Mouse (Mus musculus) frontal cortex, postnatal 25 days (tissue): ENCODE data around the gene Zkscan4.
"Not testable (repeated sequence)": the region's sequence is repeated elsewhere in the genome, so short reads cannot be mapped to it uniquely, and the experiment has no call there.

Source experiments
- DNase-seq, 2 experiments: peaks; one replicate each; pipeline ENCODE4 v3.0.0; 2022; ENCODE audit warnings: low spot score in 2 of 2

Zkscan4 gene

DNA sequence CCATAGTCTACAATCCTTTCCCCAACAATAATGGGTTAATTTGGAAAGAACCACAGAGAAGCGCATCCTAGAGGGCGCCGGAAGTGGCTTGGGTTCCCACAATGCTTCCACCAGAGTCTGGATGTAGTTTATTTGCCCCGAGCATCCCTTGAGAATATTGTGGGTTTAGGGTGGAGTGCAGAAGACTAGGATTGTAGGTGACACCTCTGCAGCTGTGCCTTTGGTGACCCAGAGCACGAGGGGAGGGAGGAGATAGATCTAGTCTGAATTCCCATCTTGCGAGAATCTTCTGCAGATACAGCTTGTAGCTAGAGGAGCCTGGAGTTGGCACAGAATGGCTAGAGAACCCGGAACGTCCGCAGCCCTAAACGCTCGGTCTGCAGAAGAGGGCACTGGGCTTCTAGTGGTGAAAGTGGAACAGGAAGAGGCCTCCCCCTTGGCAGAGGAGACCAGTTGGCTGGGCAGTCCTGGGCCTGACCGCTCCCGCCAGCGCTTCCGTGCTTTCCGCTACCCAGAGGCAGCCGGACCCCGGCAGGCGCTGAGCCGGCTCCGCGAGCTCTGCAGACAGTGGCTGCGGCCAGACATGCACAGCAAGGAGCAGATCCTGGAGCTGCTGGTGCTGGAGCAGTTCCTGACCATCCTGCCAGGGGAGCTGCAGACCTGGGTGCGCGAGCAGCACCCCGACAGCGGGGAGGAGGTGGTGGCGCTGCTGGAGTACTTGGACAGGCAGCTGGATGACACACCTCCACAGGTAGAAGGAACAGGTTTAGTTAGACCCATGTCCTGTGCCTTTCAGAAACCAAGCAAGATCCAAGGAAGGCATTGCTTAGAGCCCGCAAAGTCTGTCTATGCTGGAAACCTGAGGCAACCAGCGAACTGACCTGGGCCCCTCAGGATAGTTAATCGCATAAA lies at the start of gene Zkscan4, which contains the start of gene Gm10065:
Gene Zkscan4, plus strand, starts transcription at position 149 of the 912 bp plus-strand sequence.
Gene Gm10065, minus strand, starts transcription at position 683 of the 912 bp plus-strand sequence.
- DNase-seq: peak; percentile 61 to 67

DNA sequence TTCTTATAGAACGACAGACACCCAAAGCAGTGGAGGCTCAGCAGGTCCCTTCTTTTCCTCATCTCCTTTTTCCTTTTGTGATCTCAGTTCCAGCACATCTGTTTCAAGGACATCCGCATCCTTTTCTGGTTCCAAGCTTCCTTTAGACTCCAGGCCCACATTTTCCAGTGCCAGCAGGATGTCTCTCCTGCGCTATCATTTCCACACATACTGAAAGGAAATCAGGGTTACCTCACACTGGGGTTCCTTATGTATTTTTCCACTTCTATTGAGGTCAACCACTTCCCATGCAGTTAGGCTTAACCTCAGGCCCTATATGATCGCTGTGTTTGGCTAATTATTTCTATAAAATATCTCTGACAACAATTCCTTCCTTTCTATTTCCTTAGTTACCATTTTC lies 43.2 kb upstream of the Zkscan4 start:
- DNase-seq: no peak

DNA sequence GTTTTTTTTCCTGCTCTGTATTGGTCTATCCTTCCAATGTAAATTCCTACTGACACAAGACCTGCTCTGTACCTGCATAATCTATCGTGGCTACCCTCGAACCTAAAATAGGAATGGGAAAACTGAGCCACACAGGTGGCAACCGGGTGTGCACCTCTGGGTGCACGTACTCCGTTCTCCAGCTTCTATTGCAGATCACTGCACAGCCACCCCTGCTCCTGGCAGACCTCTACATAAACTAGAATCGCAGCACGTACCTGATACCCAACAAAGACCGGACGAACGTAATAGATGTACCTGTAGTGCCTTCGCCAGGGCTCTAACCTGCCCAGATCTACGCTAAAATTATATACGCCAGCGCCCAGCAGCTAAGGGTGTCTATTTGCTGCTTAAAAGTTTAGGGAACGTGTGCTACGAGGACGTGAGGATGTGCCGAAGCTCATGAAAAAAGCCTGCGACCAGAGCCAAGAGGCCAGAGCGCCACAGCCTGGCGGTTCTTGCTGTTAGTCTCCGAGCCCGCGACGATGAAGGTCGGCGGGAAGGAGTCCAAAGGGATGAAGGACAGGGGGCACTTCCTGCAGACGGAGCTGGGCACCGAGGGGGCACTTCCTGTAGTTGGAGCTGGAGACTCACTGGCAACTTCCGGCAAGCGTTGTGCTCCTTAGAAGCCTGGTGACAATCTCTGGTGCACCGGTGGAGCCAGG lies 38.1 kb upstream of the Zkscan4 start, which contains the start of gene Pgbd1:
Gene Pgbd1, minus strand, starts transcription at position 556 of the 704 bp plus-strand sequence.
- peak; percentile 39 to 64 for DNase-seq

DNA sequence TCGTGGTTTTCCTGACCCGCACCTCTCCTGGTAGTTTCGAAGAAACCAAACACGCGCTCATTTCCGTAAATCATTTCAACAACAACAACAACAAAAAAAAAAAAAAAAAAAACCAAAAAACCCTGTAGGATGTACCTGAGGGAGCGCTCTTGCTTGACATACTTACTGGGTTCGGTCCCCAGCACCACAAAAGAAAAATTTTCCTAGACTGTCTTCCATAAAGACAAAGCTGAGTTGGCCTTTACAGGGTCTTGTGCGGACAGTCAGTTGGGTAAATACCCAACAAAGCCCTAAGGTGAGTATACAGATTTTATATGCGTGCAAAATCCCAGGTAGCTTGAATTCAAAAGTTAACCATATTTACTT lies 37.5 kb upstream of the Zkscan4 start:
- DNase-seq: no peak

DNA sequence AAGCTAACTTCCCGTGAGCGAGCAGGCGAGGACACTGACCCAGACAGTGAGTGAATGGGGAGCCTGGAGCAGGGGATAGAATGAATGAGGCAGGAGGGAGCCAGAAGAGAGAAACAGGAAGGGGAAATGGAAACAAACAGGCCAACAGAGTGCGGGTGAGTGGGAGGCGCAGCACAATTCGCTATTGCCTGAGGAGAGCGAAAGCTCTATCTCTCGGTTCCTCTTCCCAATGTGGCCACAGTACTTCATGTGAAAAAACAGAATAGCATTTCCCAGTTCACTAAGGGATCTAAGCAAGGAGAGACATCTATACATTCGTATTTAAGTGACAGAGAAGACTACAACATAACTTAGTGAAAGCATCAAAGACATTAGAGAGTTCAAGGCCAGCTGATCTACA lies 31.9 kb upstream of the Zkscan4 start:
- DNase-seq: no peak

GRCm38 (mm10) chr13:21447856-21448614 lies 30.7 kb upstream of the Zkscan4 start:
- DNase-seq: no peak

- DNase-seq: no peak
These were observed 25.7 kb upstream of the Zkscan4 start for GRCm38 (mm10) chr13:21453042-21453441.

DNA sequence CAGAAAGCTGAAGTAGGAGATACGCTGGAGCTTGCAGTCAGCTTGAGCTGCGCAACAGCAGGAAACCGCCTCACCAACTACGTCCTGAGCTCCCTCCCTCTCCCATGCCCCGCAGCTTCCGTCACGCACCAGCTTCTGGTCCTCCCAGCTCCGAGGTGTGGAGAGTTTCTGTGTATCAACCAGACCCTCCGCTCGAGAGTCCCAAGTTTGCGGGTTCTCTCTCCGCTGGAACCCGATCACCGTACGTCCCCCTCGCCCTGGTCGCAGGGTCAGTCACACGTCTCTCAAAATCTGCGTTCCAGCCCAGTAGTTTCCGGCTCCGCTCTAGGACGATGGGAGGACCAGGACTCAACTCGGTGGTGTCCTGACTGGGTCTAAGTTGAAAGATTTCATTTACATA lies 25.3 kb upstream of the Zkscan4 start, which contains the start of gene Zscan26:
Gene Zscan26, minus strand, starts transcription at position 282 of the 400 bp plus-strand sequence.
- DNase-seq: peak; percentile 72 to 81

GRCm38 (mm10) chr13:21454133-21454532 lies 24.6 kb upstream of the Zkscan4 start:
- DNase-seq: no peak

DNA sequence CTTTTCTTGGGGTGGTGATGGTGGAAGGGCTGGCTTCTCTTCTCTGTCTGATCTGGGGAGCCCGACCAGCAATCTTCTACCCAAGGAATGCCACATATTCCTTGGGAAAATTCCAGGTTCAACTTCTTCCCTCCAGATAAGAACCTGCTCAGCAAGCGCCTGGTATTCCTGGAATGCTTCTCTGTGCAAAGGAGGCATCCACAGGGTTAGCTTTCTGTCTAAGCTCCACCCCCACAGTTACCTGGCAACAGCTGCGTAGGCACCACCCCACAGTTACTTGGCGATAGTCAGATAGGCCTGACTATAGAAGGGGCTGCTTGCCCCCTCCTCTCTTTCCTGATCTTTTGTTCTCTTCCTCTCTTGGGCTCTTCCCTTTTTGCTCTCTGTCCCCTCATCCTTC lies 22.4 kb upstream of the Zkscan4 start:
- DNase-seq: no peak

GRCm38 (mm10) chr13:21462516-21462915 lies 16.2 kb upstream of the Zkscan4 start:
- DNase-seq: not testable (repeated sequence)

DNA sequence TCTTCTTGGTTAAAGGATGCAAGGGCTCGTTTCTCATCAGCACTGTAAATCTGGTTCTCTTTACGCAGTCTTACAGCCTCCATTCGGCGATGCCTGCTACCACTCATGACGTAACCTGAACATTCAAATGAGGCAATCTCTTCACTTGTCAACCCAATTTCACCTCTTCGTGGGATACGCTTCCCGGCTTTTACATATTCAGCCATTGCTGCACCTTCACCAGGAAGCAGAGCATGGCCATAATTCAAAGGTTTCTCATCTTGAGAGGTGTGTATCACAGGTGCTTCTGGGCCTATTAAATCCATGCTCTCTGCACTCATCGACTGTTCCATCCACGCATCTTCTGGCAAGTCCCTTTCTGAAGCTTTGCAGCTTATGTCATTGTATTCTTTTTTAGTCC lies 11.4 kb upstream of the Zkscan4 start:
- no peak for DNase-seq

DNA sequence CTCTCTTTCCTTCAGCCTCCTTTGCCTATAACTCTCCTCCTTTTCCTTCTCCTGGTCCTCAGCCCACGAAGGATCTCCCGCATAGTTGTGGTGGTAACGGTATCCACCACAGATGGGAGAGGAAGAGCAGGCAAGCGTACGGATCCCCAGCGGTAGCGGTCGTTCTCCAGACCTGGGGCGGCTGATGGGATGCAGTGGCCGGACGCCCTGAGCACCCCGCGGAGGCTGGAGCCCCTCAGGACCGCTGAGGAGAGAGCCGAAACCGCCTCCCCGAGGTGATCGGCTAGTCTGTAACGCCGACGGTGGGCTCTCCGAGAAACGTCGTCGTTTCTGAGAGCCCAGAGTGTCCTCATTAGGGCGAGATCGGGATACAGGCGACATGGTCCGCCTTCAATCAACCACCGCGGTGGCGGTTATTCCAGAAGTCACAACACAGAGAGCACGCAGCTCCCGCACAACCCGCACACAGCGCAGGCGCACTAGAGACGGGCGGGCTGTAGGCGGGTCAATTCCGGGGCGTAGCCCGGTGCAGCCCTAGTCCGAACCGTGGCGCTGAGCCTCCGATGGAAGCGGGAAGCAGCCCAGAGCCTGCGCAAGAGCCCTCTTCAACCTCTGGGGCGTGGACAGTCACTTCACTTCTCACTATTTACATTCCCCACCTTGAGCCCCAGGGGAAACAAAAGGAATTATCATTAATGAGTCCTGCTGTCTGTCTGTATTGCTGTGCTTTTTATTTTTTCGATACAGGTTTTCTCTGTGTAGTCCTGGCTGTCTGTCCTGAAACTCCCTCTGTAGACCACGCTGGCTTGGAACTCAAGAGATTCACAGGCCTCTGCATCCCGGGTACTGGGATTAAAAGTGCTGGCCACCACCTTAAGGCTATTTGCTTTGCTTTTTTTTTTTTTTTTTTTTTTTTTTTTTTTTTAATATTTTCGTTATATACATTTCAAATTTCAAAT lies 10.4 kb upstream of the Zkscan4 start, which contains the start of gene Nkapl:
Gene Nkapl, minus strand, starts transcription at position 449 of the 959 bp plus-strand sequence.
- peak; percentile 51 to 57 for DNase-seq

- DNase-seq: no peak
These were observed 9.6 kb upstream of the Zkscan4 start for GRCm38 (mm10) chr13:21469097-21469496.

DNA sequence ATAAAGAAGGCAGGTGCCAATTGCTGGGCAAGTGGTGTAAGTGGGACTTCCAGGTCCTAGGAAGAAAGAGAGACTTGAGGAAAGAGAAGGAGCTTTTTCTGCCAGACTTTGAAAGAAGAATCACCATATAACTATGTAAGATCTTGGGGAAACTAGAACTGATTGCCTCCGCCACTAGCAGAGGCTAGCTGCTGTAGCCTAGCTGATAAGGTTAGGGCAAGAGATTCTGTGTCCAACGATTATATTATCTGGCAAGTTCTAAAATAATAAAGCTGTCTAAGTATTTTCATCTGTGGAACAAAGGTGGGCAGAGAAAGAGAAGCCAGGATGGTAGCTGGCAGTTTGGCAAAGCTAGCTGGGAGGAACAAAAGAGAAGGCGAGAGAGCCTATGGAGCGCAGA lies 6.3 kb upstream of the Zkscan4 start:
- no peak for DNase-seq

- DNase-seq: no peak
These were observed 8.2 kb downstream of the Zkscan4 start for GRCm38 (mm10) chr13:21486881-21487280.

DNA sequence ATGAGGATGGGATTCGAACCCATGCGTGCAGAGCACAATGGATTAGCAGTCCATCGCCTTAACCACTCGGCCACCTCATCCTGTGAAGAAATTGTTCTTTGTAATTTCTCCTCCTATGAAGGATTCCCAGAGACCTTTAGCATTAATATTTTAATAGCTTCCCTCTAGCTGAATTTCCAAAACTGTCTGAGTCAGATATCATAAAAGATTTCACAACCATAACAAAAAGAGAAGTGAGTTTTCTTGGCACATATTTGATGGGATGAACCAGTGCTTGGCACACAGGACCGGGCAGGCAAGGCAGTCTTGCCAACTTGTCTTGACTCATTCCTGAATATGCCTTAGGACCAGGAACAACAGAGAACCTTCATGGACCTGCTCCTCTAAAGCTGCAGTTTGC lies 14.1 kb downstream of the Zkscan4 start:
- DNase-seq: no peak

DNA sequence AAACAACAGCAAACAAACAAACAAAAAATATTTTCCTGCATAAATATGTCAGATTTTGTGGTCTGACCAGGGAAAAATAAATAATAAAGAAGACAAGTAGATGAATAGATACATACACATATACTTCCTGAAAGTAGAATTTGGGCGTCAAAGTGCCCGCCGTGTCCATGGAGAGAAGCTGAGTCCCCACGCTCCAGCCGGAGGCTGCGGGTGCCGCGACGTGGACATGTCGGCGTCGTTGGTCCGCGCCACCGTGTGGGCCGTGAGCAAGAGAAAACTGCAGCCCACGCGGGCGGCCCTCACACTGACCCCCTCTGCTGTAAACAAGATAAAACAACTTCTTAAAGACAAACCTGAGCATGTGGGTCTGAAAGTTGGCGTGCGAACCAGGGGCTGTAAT lies 16.4 kb downstream of the Zkscan4 start, which contains the start of gene AK157302:
Gene AK157302, plus strand, starts transcription at position 144 of the 400 bp plus-strand sequence.
- DNase-seq: no peak

- DNase-seq: not testable (repeated sequence)
These were observed 22.5 kb downstream of the Zkscan4 start, which contains the start of gene Gm11273 for GRCm38 (mm10) chr13:21501182-21501581. TSS of gene Gm11273 (minus strand) at chr13:21501418.

GRCm38 (mm10) chr13:21502296-21502695 lies 23.6 kb downstream of the Zkscan4 start:
- no peak for DNase-seq
